Mouse (Mus musculus) ES-Bruce4 (cell line): ENCODE measurements at regions not wholly inside any gene's neighbourhood (a gene's known extent, or its start where the extent isn't known, plus 50 kb on each side); places are given as distances from the start of the nearest gene placed in this dataset.

Experiments
- H3K27ac ChIP-seq: 2 replicates; pipeline ENCODE4 v1.5.1; 2012; ENCODE audit warnings: low read length, inconsistent platforms; ENCODE audit not compliant: insufficient read depth
- H3K27me3 ChIP-seq: 2 replicates; pipeline ENCODE4 v1.6.1; 2012; ENCODE audit warnings: mild to moderate bottlenecking, low read length, inconsistent platforms; ENCODE audit not compliant: control insufficient read depth, poor library complexity, insufficient read depth, severe bottlenecking
- H3K36me3 ChIP-seq: 2 replicates; pipeline ENCODE4 v1.6.1; 2012; ENCODE audit warnings: inconsistent platforms, mild to moderate bottlenecking, low read length, moderate library complexity; ENCODE audit not compliant: control insufficient read depth, poor library complexity, insufficient read depth, severe bottlenecking
- H3K4me1 ChIP-seq: one replicate; pipeline ENCODE4 v1.8.1; 2011; ENCODE audit warnings: low read length; ENCODE audit not compliant: control insufficient read depth, insufficient read depth
- H3K4me3 ChIP-seq: 2 replicates; pipeline ENCODE4 v1.5.1; 2011; ENCODE audit warnings: low read depth, mild to moderate bottlenecking, low read length
- H3K9ac ChIP-seq: 2 replicates; pipeline ENCODE4 v1.6.1; 2012; ENCODE audit warnings: low read depth, mild to moderate bottlenecking, inconsistent platforms; ENCODE audit not compliant: poor library complexity, severe bottlenecking
- H3K9me3 ChIP-seq: replicated peaks from 2 replicates; pipeline ENCODE4 v1.6.1; 2012; ENCODE audit warnings: mild to moderate bottlenecking, low read length, inconsistent platforms; ENCODE audit not compliant: control insufficient read depth, poor library complexity, insufficient read depth, severe bottlenecking
- CTCF ChIP-seq: IDR thresholded peaks from one replicate; pipeline ENCODE4 v1.8.1; 2011; ENCODE audit warnings: low read depth, low read length
- EP300 ChIP-seq: IDR thresholded peaks from 2 replicates; pipeline ENCODE4 v1.6.1; 2011; ENCODE audit warnings: low read depth, low read length; ENCODE audit not compliant: insufficient read depth
- POLR2A ChIP-seq: IDR thresholded peaks from one replicate; pipeline ENCODE4 v1.8.1; 2011; ENCODE audit warnings: low read length; ENCODE audit not compliant: insufficient read depth

DNA sequence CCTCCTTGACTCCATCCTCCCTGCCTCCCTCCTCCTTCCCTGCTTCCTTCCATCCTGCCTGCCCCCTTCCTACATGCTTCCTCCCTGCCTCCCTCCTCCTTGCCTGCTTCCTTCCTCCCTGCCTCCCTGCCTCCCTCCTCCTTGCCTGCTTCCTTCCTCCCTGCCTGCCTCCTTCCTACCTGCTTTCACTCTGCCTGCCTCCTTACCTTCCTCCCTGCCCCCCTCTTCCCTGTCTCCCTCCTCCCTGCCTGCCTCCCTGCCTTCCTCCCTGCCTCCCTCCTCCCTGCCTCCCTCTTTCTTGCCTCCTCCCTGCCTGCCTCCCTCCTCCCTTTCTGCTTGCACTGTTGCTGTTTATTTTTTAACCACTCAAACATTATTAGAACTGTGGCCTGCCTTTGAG is 54.2 kb upstream of the Arid2 start:
- TF ChIP-seq EP300: no peak
- H3K9me3 ChIP-seq: peaks cover 4% of the 10 kb centered on the region
- H3K27me3 ChIP-seq: no peaks in the 10 kb centered on the region
- H3K36me3 ChIP-seq: no peaks in the 10 kb centered on the region
- H3K4me3 ChIP-seq: no peak overlapping the region
- H3K9ac ChIP-seq: no peak overlapping the region
- no peak overlapping the region for H3K27ac ChIP-seq
- no peaks in the 10 kb centered on the region for H3K4me1 ChIP-seq

DNA sequence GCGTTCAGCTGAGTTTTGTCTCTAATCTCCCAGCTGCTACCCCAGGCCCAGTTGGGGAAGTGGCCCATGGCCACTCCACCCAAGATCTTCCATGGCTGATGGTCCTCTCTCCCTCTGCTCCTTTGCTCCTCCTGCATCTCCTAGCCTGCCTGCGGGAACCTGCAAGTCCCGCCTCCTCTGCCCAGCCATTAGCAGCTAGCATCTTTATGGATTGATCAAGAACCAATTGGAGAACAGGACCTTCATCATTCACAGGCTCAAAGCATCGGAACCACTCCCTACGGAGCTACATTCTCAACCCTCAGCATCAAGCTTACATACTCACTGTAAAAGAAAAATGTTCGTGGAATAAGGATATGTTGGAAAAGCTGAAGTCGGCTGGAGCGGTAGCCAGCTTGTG is 52.5 kb upstream of the Arid2 start:
- Histone ChIP-seq H3K27me3 (no peaks in the 10 kb centered on the region), H3K9ac (no peak overlapping the region), H3K4me3 (peak overlapping the region; percentile 31), H3K9me3 (no peaks in the 10 kb centered on the region), H3K27ac (no peak overlapping the region), H3K36me3 (no peaks in the 10 kb centered on the region), H3K4me1 (no peaks in the 10 kb centered on the region)
- TF ChIP-seq POLR2A: no peak
- no peak for TF ChIP-seq EP300
- TF ChIP-seq CTCF: no peak
